Mouse (Mus musculus) erythroblast, embryonic 14.5 days (primary cell): ENCODE data around the gene Cck.

Source experiments
- GATA1 ChIP-seq: IDR thresholded peaks from 2 replicates; pipeline ENCODE4 v1.6.1; 2012; ENCODE audit warnings: low read length, inconsistent platforms, mixed read lengths
- TAL1 ChIP-seq: IDR thresholded peaks from 3 replicates; pipeline ENCODE4 v1.6.1; 2012; ENCODE audit warnings: low read length, inconsistent platforms, mixed read lengths

GRCm38 (mm10) chr9:121445364-121445763 is 50.1 kb downstream of the Cck start:
- TF ChIP-seq GATA1 = no peak
- TF ChIP-seq TAL1 = no peak
